Mouse (Mus musculus) urinary bladder, postnatal 4 days (tissue): ENCODE measurements around the gene Aen.

Experiments used
- DNase-seq, 2 experiments: peaks; one replicate each; pipeline ENCODE4 v3.0.0; 2021 to 2022; ENCODE audit warnings: low spot score in 2 of 2

The Aen gene

GRCm38 (mm10) chr7:78938957-78939602, 43.4 kb downstream of the Aen start:
- DNase-seq, result no peak

DNA sequence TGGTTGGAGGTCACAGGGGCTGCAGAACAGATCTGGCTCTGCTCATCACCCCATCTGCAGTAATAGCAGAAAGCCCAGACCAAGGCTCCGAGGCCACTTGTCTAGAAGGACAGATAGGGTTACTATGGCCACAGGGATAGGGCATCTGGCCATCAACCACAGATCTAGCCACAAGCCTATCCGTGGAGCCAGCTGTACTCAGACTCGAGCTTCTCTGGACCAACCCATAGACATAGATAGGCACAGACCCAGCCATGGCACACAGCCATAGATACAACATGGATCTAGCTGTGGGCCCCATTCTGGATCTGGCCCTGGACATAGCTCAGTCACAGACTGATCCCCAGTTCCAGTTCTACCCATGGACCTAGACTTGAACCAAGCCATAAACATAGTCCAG, 45.3 kb downstream of the Aen start:
- DNase-seq, result no peak

DNA sequence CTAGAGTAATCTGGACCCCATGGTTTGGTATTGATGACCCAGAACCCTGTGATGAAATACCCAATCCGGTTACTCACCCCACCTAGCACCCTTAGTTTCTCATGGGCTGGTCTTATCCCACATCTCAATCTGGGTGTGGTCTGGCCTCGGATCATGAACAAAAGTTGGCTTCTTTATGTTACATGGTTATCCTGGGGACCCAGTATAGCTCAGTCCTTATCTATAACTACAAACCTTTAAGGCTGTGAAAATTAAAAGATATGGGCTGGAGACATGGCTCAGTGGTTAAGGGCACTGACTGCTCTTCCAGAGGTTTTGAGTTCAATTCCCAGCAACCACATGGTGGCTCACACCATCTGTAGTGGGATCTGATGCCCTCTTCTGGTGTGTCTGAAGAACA, 46.9 kb downstream of the Aen start:
- DNase-seq, result no peak

DNA sequence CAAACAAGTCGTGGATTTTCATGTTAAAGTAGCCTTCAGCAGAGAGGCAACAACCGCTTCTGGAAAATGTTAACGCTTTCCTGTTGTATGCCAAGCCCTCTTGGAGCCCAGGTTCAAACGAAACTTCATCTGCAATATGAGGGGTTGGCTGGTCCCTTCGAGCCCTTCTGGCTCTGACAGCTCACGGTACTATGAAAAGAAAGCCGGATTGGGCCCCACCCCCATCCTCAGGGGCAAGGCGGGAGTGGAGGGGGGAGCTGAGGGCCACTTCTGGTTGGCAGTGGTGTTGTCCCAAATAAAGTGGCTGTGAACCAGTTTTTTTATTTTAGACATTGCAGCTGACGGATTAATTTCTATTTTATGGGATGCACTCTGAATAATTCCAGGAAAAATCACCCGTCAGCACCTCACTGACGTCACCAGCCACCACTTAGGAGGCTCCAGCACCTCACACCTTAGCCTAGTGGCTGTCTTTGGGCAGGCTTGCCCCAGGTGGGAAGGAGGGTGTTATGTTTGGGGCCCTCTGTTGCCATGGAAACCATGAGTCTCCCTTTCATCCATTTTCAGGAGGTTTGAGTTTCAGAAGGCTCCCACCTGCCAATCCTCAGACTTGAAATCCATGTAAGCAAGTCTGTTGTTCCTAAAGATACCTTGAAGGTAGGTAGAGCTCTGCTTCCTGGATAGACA, 58.4 kb downstream of the Aen start:
- DNase-seq, result no peak

DNA sequence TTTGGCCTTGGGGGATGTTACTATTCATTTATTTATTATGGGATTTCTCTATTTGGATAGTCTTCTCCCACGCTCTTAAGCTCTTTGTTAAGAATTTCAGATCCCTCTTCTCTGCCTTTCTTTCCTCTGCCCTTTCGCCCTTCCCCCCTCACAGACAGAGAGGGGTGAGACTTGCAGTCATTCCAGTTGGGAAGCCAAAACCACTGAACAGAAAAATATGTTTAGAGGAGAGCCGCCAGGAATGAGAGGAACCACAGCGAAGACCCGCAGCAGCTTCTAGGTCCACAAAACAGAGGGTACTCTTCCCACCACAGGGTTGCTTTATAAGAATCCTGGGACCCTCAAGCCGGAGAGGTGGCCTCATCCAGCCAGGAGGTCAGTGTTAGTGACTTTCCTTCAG, 59.0 kb downstream of the Aen start:
- no peak for DNase-seq

GRCm38 (mm10) chr7:78955086-78955485, 59.4 kb downstream of the Aen start:
- no peak for DNase-seq

DNA sequence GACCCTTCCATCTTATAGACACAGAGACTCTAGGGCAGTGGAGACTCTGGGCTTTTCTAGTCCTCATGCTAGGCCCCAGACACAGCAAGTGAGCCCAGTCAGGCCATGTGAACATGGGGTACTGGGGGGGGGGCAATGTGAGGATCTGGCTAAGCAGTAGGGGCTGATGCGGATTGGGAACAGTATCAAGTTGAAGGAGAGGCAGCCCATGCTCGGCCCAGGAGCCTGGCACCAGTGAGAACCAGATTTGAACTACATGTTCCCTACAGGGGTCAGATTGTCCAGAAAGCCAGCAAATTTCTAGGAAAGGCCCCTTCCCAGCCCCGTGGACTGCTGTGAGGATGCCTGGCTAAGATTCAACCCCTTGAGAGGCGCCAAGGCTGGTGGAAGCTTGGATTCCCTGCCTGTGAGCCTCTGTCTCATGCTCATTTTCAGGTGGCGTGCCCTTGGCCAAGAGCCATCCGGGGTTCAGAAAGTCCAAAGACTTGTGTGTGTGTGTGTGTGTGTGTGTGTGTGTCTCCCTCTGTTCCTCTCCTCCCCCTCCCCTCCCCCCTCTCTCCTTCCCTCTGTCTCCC, 62.9 kb downstream of the Aen start:
- DNase-seq, result no peak
